Mouse (Mus musculus): ENCODE results near the gene Zfp94. TPM values are rescaled to one million over a fixed set of nuclear protein-coding genes. Genes with fewer than 3 reads are reported as not detected.

Zfp94 gene
- polyA plus RNA-seq, 1 experiment from 2014 or later, result 21.6 TPM

GRCm38 (mm10) chr7:24253779-24254615 is 62.5 kb downstream of the Zfp94 start:
- DNase-seq (ENCODE audit: low spot score), result no peak
- 59% methylated on average over 9 of the region's 9 CpGs for WGBS
- no peaks in the 10 kb centered on the region for H3K27me3 ChIP-seq (replicated peaks; ENCODE audit: control insufficient read depth, insufficient read depth, low read length)
- no peak overlapping the region; the same call in 1 of the 2 replicates for H3K9ac ChIP-seq (ENCODE audit: low read length)
- H3K4me1 ChIP-seq (ENCODE audit: control insufficient read depth, insufficient read depth, low read length), result 0 out of 2 replicates have a peak, but pooled peaks cover 4% of the 10 kb centered on the region
- no peaks in the 10 kb centered on the region for H3K36me3 ChIP-seq (ENCODE audit: control insufficient read depth, insufficient read depth, low read length)
- H3K4me3 ChIP-seq (ENCODE audit: low read depth, low read length), result peak overlapping the region; percentile 32
- H3K27ac ChIP-seq (ENCODE audit: low read depth, low read length), result no peak overlapping the region
- peak; percentile 49 for ATAC-seq
- no peaks in the 10 kb centered on the region for H3K9me3 ChIP-seq (replicated peaks; ENCODE audit: control insufficient read depth, low read length)
- peak overlapping the region; percentile 59 for H3K4me2 ChIP-seq (ENCODE audit: low read length)

Small RNA genes within 50 kb of the gene (microRNA-seq; reads per million reads assigned to microRNA genes)
- not detected for gene Gm27592

Other genes with a start within 250 kb of the Zfp94 start
- 31.3 and 40.8 TPM in 2 replicates for gene Zfp180, start 234.7 kb downstream of the Zfp94 start, polyA plus RNA-seq (2014; fragmentation: Nextera tagmentation; extraction: Ambion mirVana)
- gene Zfp112, start 204.4 kb downstream of the Zfp94 start, polyA plus RNA-seq (2014; fragmentation: Nextera tagmentation; extraction: Ambion mirVana), result 6.5 TPM in 2 replicates
- gene Zfp235, start 182.5 kb downstream of the Zfp94 start, polyA plus RNA-seq (2014; fragmentation: Nextera tagmentation; extraction: Ambion mirVana), result 22.8 and 26.7 TPM in 2 replicates
- 4.0 and 6.1 TPM in 2 replicates for gene Zfp114, start 141.6 kb downstream of the Zfp94 start, polyA plus RNA-seq (2014; fragmentation: Nextera tagmentation; extraction: Ambion mirVana)
- gene Zfp111, start 105.2 kb downstream of the Zfp94 start, polyA plus RNA-seq (2014; fragmentation: Nextera tagmentation; extraction: Ambion mirVana), result 7.7 and 8.1 TPM in 2 replicates
- gene Zfp109, start 79.1 kb downstream of the Zfp94 start, polyA plus RNA-seq (2014; fragmentation: Nextera tagmentation; extraction: Ambion mirVana), result 2.6 and 3.3 TPM in 2 replicates
- 4.1 and 6.0 TPM in 2 replicates for gene Zfp108, start 61.9 kb downstream of the Zfp94 start, polyA plus RNA-seq (2014; fragmentation: Nextera tagmentation; extraction: Ambion mirVana)
- gene Zfp93, start 46.2 kb downstream of the Zfp94 start, polyA plus RNA-seq (2014; fragmentation: Nextera tagmentation; extraction: Ambion mirVana), result 9.4 and 11.0 TPM in 2 replicates
- 33.7 and 40.7 TPM in 2 replicates for gene Zfp61, start 15.4 kb downstream of the Zfp94 start, polyA plus RNA-seq (2014; fragmentation: Nextera tagmentation; extraction: Ambion mirVana)
- gene Tescl, start 17.3 kb upstream of the Zfp94 start, polyA plus RNA-seq (2014; fragmentation: Nextera tagmentation; extraction: Ambion mirVana), result 0.20 TPM in 1 of 2 replicates, not detected in the other
- not detected in 2 replicates for gene Lypd5, start 32.5 kb upstream of the Zfp94 start, polyA plus RNA-seq (2014; fragmentation: Nextera tagmentation; extraction: Ambion mirVana)
- gene Kcnn4, start 53.6 kb upstream of the Zfp94 start, polyA plus RNA-seq (2014; fragmentation: Nextera tagmentation; extraction: Ambion mirVana), result 0.09 and 0.53 TPM in 2 replicates
- gene Smg9, start 83.0 kb upstream of the Zfp94 start, polyA plus RNA-seq (2014; fragmentation: Nextera tagmentation; extraction: Ambion mirVana), result 23.4 and 26.1 TPM in 2 replicates
- gene Irgc1, start 135.6 kb upstream of the Zfp94 start, polyA plus RNA-seq (2014; fragmentation: Nextera tagmentation; extraction: Ambion mirVana), result not detected in 2 replicates
- gene Plaur, start 145.8 kb upstream of the Zfp94 start, polyA plus RNA-seq (2014; fragmentation: Nextera tagmentation; extraction: Ambion mirVana), result 1.4 and 2.0 TPM in 2 replicates
- 26.3 and 29.0 TPM in 2 replicates for gene Cadm4, start 165.4 kb upstream of the Zfp94 start, polyA plus RNA-seq (2014; fragmentation: Nextera tagmentation; extraction: Ambion mirVana)
- 178 and 205 TPM in 2 replicates for gene Zfp428, start 190.3 kb upstream of the Zfp94 start, polyA plus RNA-seq (2014; fragmentation: Nextera tagmentation; extraction: Ambion mirVana)
- gene AC161166.1, start 195.8 kb upstream of the Zfp94 start, polyA plus RNA-seq (2014; fragmentation: Nextera tagmentation; extraction: Ambion mirVana), result 0.20 and 0.45 TPM in 2 replicates
- gene Irgq, start 214.0 kb upstream of the Zfp94 start, polyA plus RNA-seq (2014; fragmentation: Nextera tagmentation; extraction: Ambion mirVana), result 19.5 and 25.1 TPM in 2 replicates
- 0.28 TPM in 1 of 2 replicates, not detected in the other for gene Pinlyp, start 229.5 kb upstream of the Zfp94 start, polyA plus RNA-seq (2014; fragmentation: Nextera tagmentation; extraction: Ambion mirVana)
- gene Xrcc1, start 229.6 kb upstream of the Zfp94 start, polyA plus RNA-seq (2014; fragmentation: Nextera tagmentation; extraction: Ambion mirVana), result 65.1 and 66.6 TPM in 2 replicates

All from forebrain, embryonic 14.5 days (tissue).